Mouse (Mus musculus): ENCODE data around the gene Fosl1.

DNA sequence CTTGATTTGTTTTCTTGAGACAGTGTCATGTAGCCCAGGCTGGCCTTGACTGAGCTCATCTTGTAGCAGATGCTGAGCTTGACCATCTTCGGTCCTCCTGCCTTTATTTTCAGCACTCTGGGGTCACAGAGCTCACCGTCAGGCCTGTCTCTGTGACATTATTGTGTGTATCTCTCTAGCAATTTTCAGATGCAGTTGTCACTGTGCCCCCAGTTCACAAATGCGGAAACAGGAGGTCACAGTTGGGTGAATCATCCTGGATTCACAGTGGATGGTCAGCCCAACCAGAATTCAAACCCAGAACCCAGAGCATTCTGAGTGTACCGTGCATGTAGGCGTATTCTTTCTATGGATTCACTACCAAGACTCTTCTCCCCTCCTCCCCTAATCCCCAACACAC is 1.6 kb upstream of the Fosl1 start:
- TF ChIP-seq CTCF (IDR thresholded peaks at IDR 0.05) (no peak), EP300 (IDR thresholded peaks at IDR 0.05) (no peak)

Data from lung, postnatal 0 days (tissue).